Mouse (Mus musculus) embryonic facial prominence, embryonic 11.5 days (tissue): ENCODE measurements around the gene Jarid2. TPM values are rescaled to one million over a fixed set of nuclear protein-coding genes. Genes with fewer than 3 reads are reported as not detected.

ENCODE experiments used
- ATAC-seq: fragments of 200-750 bp; cut with Nextera tagmentation; replicated peaks from 2 replicates; pipeline ENCODE4 v1.8.0; 2017; ENCODE audit warnings: low read depth; ENCODE audit not compliant: insufficient number of reproducible peaks, low FRiP score, low TSS enrichment
- DNase-seq: peaks from one replicate; pipeline ENCODE4 v3.0.0-alpha.2; 2015; ENCODE audit warnings: low spot score
- H3K27ac ChIP-seq: fragments of 300-500 bp; sonication (generic); replicated peaks from 2 replicates; pipeline ENCODE4 v1.5.1; 2014; ENCODE audit warnings: mild to moderate bottlenecking, low read depth, low read length, control low read depth
- H3K27me3 ChIP-seq: fragments of 300-500 bp; sonication (generic); 2 replicates; pipeline ENCODE4 v1.6.1; 2014; ENCODE audit warnings: mild to moderate bottlenecking, low read length, moderate library complexity, mixed read lengths; ENCODE audit not compliant: control insufficient read depth, insufficient read depth
- H3K36me3 ChIP-seq: fragments of 300-500 bp; sonication (generic); replicated peaks from 2 replicates; pipeline ENCODE4 v1.6.1; 2014; ENCODE audit warnings: low read depth, mild to moderate bottlenecking, low read length, moderate library complexity, mixed read lengths; ENCODE audit not compliant: control insufficient read depth, insufficient read depth
- H3K4me1 ChIP-seq: fragments of 300-500 bp; sonication (generic); 2 replicates; pipeline ENCODE4 v1.6.1; 2014; ENCODE audit warnings: low read length, mixed read lengths; ENCODE audit not compliant: control insufficient read depth, insufficient read depth
- H3K4me2 ChIP-seq: fragments of 300-500 bp; sonication (generic); 2 replicates; pipeline ENCODE4 v1.6.1; 2014; ENCODE audit warnings: low read depth, mild to moderate bottlenecking, control low read depth, low read length, moderate library complexity
- H3K4me3 ChIP-seq: fragments of 300-500 bp; sonication (generic); 2 replicates; pipeline ENCODE4 v1.5.1; 2014; ENCODE audit warnings: low read depth, low read length, control low read depth
- H3K9ac ChIP-seq: fragments of 300-500 bp; sonication (generic); replicated peaks from 2 replicates; pipeline ENCODE4 v1.6.1; 2014; ENCODE audit warnings: mild to moderate bottlenecking, control low read depth, low read length
- H3K9me3 ChIP-seq: fragments of 300-500 bp; sonication (generic); replicated peaks from 2 replicates; pipeline ENCODE4 v1.6.1; 2016; ENCODE audit warnings: mild to moderate bottlenecking, low read length, inconsistent platforms, mixed read lengths; ENCODE audit not compliant: control insufficient read depth
- WGBS: fragments of 180-500 bp; shearing (Covaris S2); extraction: QIAGEN DNeasy Blood & Tissue Kit; methylation state at CpG from one replicate; pipeline ENCODE4 v1.1.7; 2014; 5-methylcytosine and 5-hydroxymethylcytosine counted together
- polyA plus RNA-seq: library from polyadenylated mRNA; unstranded; fragments of >200 nt; fragmentation: Nextera tagmentation; extraction: Ambion mirVana; gene quantifications from 2 replicates; pipeline ENCODE4 v1.2.1, GENCODE M21; 2014

Jarid2 gene
- 32.9 and 35.8 TPM in 2 replicates for polyA plus RNA-seq

DNA sequence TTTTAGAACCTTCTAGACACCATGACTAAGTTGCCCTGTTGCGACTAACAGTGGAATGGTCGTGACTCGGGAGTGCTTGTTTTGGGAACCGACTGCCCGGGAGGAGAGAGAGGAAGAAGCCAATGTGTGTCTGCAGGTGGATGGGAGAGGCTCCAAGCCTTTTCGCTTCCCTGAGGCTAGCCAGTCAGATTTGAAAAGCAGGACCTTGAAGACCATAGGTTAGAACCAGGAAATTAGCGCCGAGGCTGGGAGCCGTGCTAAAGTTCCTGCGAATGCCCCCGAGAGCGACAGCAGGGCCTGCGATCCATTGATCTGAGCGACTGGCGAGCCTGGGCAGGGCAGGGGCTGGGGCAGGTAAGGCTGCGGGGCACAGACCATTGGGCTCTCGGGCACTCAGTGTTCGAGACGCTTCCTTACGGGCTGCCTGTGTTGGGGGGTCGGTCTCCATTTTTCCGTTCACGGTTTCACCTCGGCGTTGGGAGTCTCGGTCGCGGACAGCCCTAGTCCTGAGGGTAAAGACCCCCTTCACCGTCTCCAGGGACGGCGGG is at the start of gene Jarid2:
Jarid2 (plus strand) TSS at position 51 of the 548 bp plus-strand sequence.
- no peaks in the 10 kb centered on the region for H3K27me3 ChIP-seq
- H3K36me3 ChIP-seq, result no peaks in the 10 kb centered on the region
- H3K4me3 ChIP-seq, result peak within 1 kb of the TSS; percentile 73
- ATAC-seq (no peak), DNase-seq (peak; percentile 56)
- 1% methylated on average over 31 of the region's 31 CpGs for WGBS
- peak within 1 kb of the TSS; percentile 89 for H3K9ac ChIP-seq
- peak within 1 kb of the TSS; percentile 99 for H3K4me2 ChIP-seq
- no peaks in the 10 kb centered on the region; the same call in 1 of the 2 replicates for H3K4me1 ChIP-seq
- H3K9me3 ChIP-seq, result no peaks in the 10 kb centered on the region
- peak within 1 kb of the TSS; percentile 73 for H3K27ac ChIP-seq

DNA sequence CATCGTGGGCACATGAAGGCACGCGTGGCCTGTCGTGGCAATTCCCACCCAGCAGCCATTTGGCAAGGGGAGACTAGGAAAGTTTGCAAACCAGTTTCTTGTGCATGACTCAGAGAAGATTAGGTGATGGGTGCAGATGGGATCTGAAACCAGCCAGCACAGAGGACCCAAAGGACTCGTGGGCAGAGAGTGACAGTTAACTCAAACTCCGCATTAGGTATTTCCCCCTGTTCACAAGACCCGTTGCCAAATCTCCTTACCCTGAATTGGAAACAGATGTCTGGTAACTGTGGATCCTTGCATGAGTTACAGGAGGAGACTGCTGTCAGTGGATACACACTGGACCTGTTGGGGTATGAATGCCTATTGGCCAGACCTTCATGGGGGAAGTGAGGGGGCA is 48.2 kb upstream of the Jarid2 start:
- Histone ChIP-seq H3K9ac (no peak overlapping the region; the same call in 1 of the 2 replicates), H3K4me3 (no peak overlapping the region), H3K4me2 (no peak overlapping the region), H3K4me1 (peaks cover 3% of the 10 kb centered on the region; the same call in 1 of the 2 replicates), H3K9me3 (no peaks in the 10 kb centered on the region), H3K36me3 (no peaks in the 10 kb centered on the region), H3K27ac (no peak overlapping the region), H3K27me3 (no peaks in the 10 kb centered on the region)
- DNase-seq (peak; percentile 77), ATAC-seq (no peak)
- WGBS, result 56% methylated on average over 7 of the region's 7 CpGs

GRCm38 (mm10) chr13:44688140-44688539 is 41.1 kb upstream of the Jarid2 start:
- no peaks in the 10 kb centered on the region for H3K27me3 ChIP-seq
- H3K4me1 ChIP-seq, result no peaks in the 10 kb centered on the region
- no peak overlapping the region for H3K4me2 ChIP-seq
- DNase-seq (no peak), ATAC-seq (no peak)
- H3K27ac ChIP-seq, result no peak overlapping the region
- no peak overlapping the region for H3K9ac ChIP-seq
- H3K4me3 ChIP-seq, result no peak overlapping the region
- H3K36me3 ChIP-seq, result no peaks in the 10 kb centered on the region
- 64% methylated on average over 3 of the region's 3 CpGs for WGBS
- H3K9me3 ChIP-seq, result no peaks in the 10 kb centered on the region

- no peaks in the 10 kb centered on the region for H3K27me3 ChIP-seq
- no peak overlapping the region for H3K27ac ChIP-seq
- 74% methylated on average over 10 of the region's 10 CpGs for WGBS
- DNase-seq (no peak), ATAC-seq (no peak)
- H3K4me2 ChIP-seq, result no peak overlapping the region
- H3K4me3 ChIP-seq, result no peak overlapping the region
- H3K9ac ChIP-seq, result no peak overlapping the region
- H3K36me3 ChIP-seq, result no peaks in the 10 kb centered on the region
- H3K4me1 ChIP-seq, result no peaks in the 10 kb centered on the region
- no peaks in the 10 kb centered on the region for H3K9me3 ChIP-seq
Observed at GRCm38 (mm10) chr13:44697628-44698027, 31.6 kb upstream of the Jarid2 start.

GRCm38 (mm10) chr13:44704036-44704801 is 25.1 kb upstream of the Jarid2 start:
- no peak for ATAC-seq
- Histone ChIP-seq H3K9me3 (no peaks in the 10 kb centered on the region), H3K9ac (no peak overlapping the region), H3K36me3 (no peaks in the 10 kb centered on the region), H3K27me3 (no peaks in the 10 kb centered on the region), H3K27ac (no peak overlapping the region), H3K4me2 (no peak overlapping the region), H3K4me3 (no peak overlapping the region), H3K4me1 (no peaks in the 10 kb centered on the region)
- DNase-seq, result no peak
- 85% methylated on average over 15 of the region's 15 CpGs for WGBS

- H3K27me3 ChIP-seq, result no peaks in the 10 kb centered on the region
- no peak overlapping the region for H3K9ac ChIP-seq
- no peaks in the 10 kb centered on the region for H3K36me3 ChIP-seq
- H3K27ac ChIP-seq, result no peak overlapping the region
- no peak overlapping the region for H3K4me3 ChIP-seq
- H3K4me2 ChIP-seq, result no peak overlapping the region
- H3K9me3 ChIP-seq, result no peaks in the 10 kb centered on the region
- ATAC-seq (no peak), DNase-seq (no peak)
- H3K4me1 ChIP-seq, result no peaks in the 10 kb centered on the region
- WGBS, result 40% methylated on average over 14 of the region's 14 CpGs
Observed at GRCm38 (mm10) chr13:44705031-44705742, 24.1 kb upstream of the Jarid2 start.

DNA sequence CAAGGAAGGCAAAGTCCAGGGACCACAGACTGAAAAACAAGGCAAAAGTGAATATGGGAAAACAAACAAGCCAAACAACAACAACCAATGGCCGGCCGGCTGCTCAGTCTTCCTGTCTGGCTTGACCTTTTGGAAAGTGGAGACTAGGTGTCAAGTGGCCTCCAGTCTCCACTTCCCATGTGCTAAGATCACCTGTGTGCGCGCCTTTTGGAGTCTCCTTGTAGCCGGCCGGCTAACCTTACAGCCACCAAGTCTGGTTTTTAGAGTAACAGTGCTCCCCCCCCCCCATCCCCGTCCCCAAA is 23.6 kb upstream of the Jarid2 start:
- H3K27ac ChIP-seq, result no peak overlapping the region
- H3K4me3 ChIP-seq, result no peak overlapping the region
- DNase-seq (no peak), ATAC-seq (no peak)
- no peak overlapping the region for H3K9ac ChIP-seq
- 25% methylated on average over 7 of the region's 7 CpGs for WGBS
- no peaks in the 10 kb centered on the region for H3K4me1 ChIP-seq
- no peaks in the 10 kb centered on the region for H3K27me3 ChIP-seq
- no peak overlapping the region for H3K4me2 ChIP-seq
- H3K9me3 ChIP-seq, result no peaks in the 10 kb centered on the region
- no peaks in the 10 kb centered on the region for H3K36me3 ChIP-seq
